Mouse (Mus musculus) midbrain, embryonic 12.5 days (tissue): ENCODE measurements around the gene Pck1. TPM values are rescaled to one million over a fixed set of nuclear protein-coding genes. Genes with fewer than 3 reads are reported as not detected.
A peak's percentile ranks its signal among the peaks of the same experiment; 100 is the strongest.

Source experiments
- ATAC-seq: fragments of 200-750 bp; cut with Nextera tagmentation; 2 replicates; pipeline ENCODE4 v1.8.0; 2017; ENCODE audit warnings: low read depth, moderate TSS enrichment, moderate library complexity; ENCODE audit not compliant: low FRiP score
- H3K27ac ChIP-seq: fragments of 300-500 bp; sonication (generic); replicated peaks from 2 replicates; pipeline ENCODE4 v1.5.1; 2016; ENCODE audit warnings: mild to moderate bottlenecking
- H3K27me3 ChIP-seq: fragments of 300-500 bp; sonication (generic); 2 replicates; pipeline ENCODE4 v1.6.1; 2016; ENCODE audit warnings: mild to moderate bottlenecking
- H3K36me3 ChIP-seq: fragments of 300-500 bp; sonication (generic); 2 replicates; pipeline ENCODE4 v1.6.1; 2016
- H3K4me1 ChIP-seq: fragments of 300-500 bp; sonication (generic); 2 replicates; pipeline ENCODE4 v1.6.1; 2016
- H3K4me2 ChIP-seq: fragments of 300-500 bp; sonication (generic); replicated peaks from 2 replicates; pipeline ENCODE4 v1.6.1; 2016; ENCODE audit warnings: mild to moderate bottlenecking, moderate library complexity
- H3K4me3 ChIP-seq: fragments of 300-500 bp; sonication (generic); 2 replicates; pipeline ENCODE4 v1.5.1; 2016; ENCODE audit warnings: mild to moderate bottlenecking
- H3K9ac ChIP-seq: fragments of 300-500 bp; sonication (generic); replicated peaks from 2 replicates; pipeline ENCODE4 v1.6.1; 2016; ENCODE audit warnings: mild to moderate bottlenecking, moderate library complexity
- H3K9me3 ChIP-seq: fragments of 300-500 bp; sonication (generic); 2 replicates; pipeline ENCODE4 v1.6.1; 2016; ENCODE audit warnings: mild to moderate bottlenecking
- WGBS: fragments of 180-500 bp; shearing (Covaris S2); methylation state at CpG from one replicate; pipeline ENCODE4 v1.1.7; 2016; 5-methylcytosine and 5-hydroxymethylcytosine counted together
- polyA plus RNA-seq: library from polyadenylated mRNA; unstranded; fragments of >200 nt; fragmentation: Nextera tagmentation; extraction: Ambion mirVana; gene quantifications from 2 replicates; pipeline ENCODE4 v1.2.1, GENCODE M21; 2016

Pck1 gene
- polyA plus RNA-seq, 1 experiment from 2014 or later, result not detected

GRCm38 (mm10) chr2:173177951-173178350, 25.1 kb downstream of the Pck1 start:
- WGBS, result 84% methylated on average over 8 of the region's 8 CpGs
- Histone ChIP-seq H3K36me3 (no peaks in the 10 kb centered on the region), H3K9ac (no peak overlapping the region), H3K9me3 (peaks cover 6% of the 10 kb centered on the region; the same call in 1 of the 2 replicates), H3K27ac (no peak overlapping the region), H3K27me3 (peaks cover 8% of the 10 kb centered on the region; the same call in 1 of the 2 replicates), H3K4me2 (no peak overlapping the region), H3K4me3 (no peak overlapping the region), H3K4me1 (peaks cover 17% of the 10 kb centered on the region)
- ATAC-seq, result no peak

GRCm38 (mm10) chr2:173179046-173179445, 26.2 kb downstream of the Pck1 start:
- peaks cover 14% of the 10 kb centered on the region for H3K27me3 ChIP-seq
- no peak for ATAC-seq
- no peaks in the 10 kb centered on the region for H3K36me3 ChIP-seq
- WGBS, result 88% methylated on average over 7 of the region's 7 CpGs
- H3K9me3 ChIP-seq, result peaks cover 6% of the 10 kb centered on the region; the same call in 1 of the 2 replicates
- H3K27ac ChIP-seq, result no peak overlapping the region
- H3K4me3 ChIP-seq, result no peak overlapping the region
- no peak overlapping the region for H3K9ac ChIP-seq
- H3K4me2 ChIP-seq, result no peak overlapping the region
- H3K4me1 ChIP-seq, result peaks cover 9% of the 10 kb centered on the region

- H3K27ac ChIP-seq, result no peak overlapping the region
- no peak for ATAC-seq
- 79% methylated on average over 4 of the region's 4 CpGs for WGBS
- H3K9me3 ChIP-seq, result peaks cover 6% of the 10 kb centered on the region; the same call in 1 of the 2 replicates
- no peak overlapping the region for H3K4me2 ChIP-seq
- H3K4me1 ChIP-seq, result peaks cover 3% of the 10 kb centered on the region; the same call in 1 of the 2 replicates
- no peak overlapping the region for H3K9ac ChIP-seq
- H3K36me3 ChIP-seq, result no peaks in the 10 kb centered on the region
- peaks cover 20% of the 10 kb centered on the region for H3K27me3 ChIP-seq
- H3K4me3 ChIP-seq, result no peak overlapping the region
These were observed 27.2 kb downstream of the Pck1 start for GRCm38 (mm10) chr2:173180026-173180425.

GRCm38 (mm10) chr2:173180721-173181388, 28.0 kb downstream of the Pck1 start:
- no peak overlapping the region for H3K4me3 ChIP-seq
- no peaks in the 10 kb centered on the region for H3K36me3 ChIP-seq

GRCm38 (mm10) chr2:173181486-173181885, 28.6 kb downstream of the Pck1 start:
- H3K9ac ChIP-seq, result no peak overlapping the region
- H3K4me3 ChIP-seq, result no peak overlapping the region
- H3K9me3 ChIP-seq, result no peaks in the 10 kb centered on the region
- H3K27me3 ChIP-seq, result peaks cover 26% of the 10 kb centered on the region
- H3K36me3 ChIP-seq, result no peaks in the 10 kb centered on the region
- H3K4me2 ChIP-seq, result no peak overlapping the region
- WGBS, result 65% methylated on average over 4 of the region's 5 CpGs
- ATAC-seq, result no peak
- no peak overlapping the region for H3K27ac ChIP-seq
- peaks cover 3% of the 10 kb centered on the region; the same call in 1 of the 2 replicates for H3K4me1 ChIP-seq

More at GRCm38 (mm10) chr2:173180721-173181388, 28.0 kb downstream of the Pck1 start:
- Histone ChIP-seq H3K27ac (no peak overlapping the region), H3K9me3 (peaks cover 1% of the 10 kb centered on the region; the same call in 1 of the 2 replicates), H3K4me2 (no peak overlapping the region), H3K27me3 (peaks cover 24% of the 10 kb centered on the region), H3K9ac (no peak overlapping the region), H3K4me1 (peaks cover 3% of the 10 kb centered on the region; the same call in 1 of the 2 replicates)
- 84% methylated on average over 11 of the region's 11 CpGs for WGBS
- ATAC-seq, result no peak

- no peak overlapping the region for H3K27ac ChIP-seq
- WGBS, result 90% methylated on average over 7 of the region's 7 CpGs
These were observed 29.1 kb downstream of the Pck1 start for GRCm38 (mm10) chr2:173181901-173182300.

GRCm38 (mm10) chr2:173182796-173183195, 29.9 kb downstream of the Pck1 start:
- Histone ChIP-seq H3K27ac (no peak overlapping the region), H3K9ac (no peak overlapping the region), H3K27me3 (peaks cover 36% of the 10 kb centered on the region), H3K9me3 (no peaks in the 10 kb centered on the region), H3K36me3 (no peaks in the 10 kb centered on the region), H3K4me2 (no peak overlapping the region), H3K4me1 (peaks cover 3% of the 10 kb centered on the region; the same call in 1 of the 2 replicates), H3K4me3 (no peak overlapping the region)
- no peak for ATAC-seq
- 76% methylated on average over 7 of the region's 7 CpGs for WGBS

More at GRCm38 (mm10) chr2:173181901-173182300, 29.1 kb downstream of the Pck1 start:
- no peak overlapping the region for H3K4me2 ChIP-seq
- H3K9me3 ChIP-seq, result no peaks in the 10 kb centered on the region
- H3K27me3 ChIP-seq, result peaks cover 30% of the 10 kb centered on the region
- no peak overlapping the region for H3K9ac ChIP-seq
- ATAC-seq, result no peak
- no peak overlapping the region for H3K4me3 ChIP-seq
- H3K4me1 ChIP-seq, result peaks cover 3% of the 10 kb centered on the region; the same call in 1 of the 2 replicates
- no peaks in the 10 kb centered on the region for H3K36me3 ChIP-seq

GRCm38 (mm10) chr2:173183311-173183710, 30.5 kb downstream of the Pck1 start:
- H3K4me3 ChIP-seq, result no peak overlapping the region
- WGBS, result 89% methylated on average over 10 of the region's 10 CpGs

GRCm38 (mm10) chr2:173183836-173184460, 31.1 kb downstream of the Pck1 start:
- ATAC-seq, result peak; percentile 17; the same call in 1 of the 2 replicates
- H3K9ac ChIP-seq, result no peak overlapping the region
- no peaks in the 10 kb centered on the region for H3K36me3 ChIP-seq
- H3K4me1 ChIP-seq, result peaks cover 3% of the 10 kb centered on the region; the same call in 1 of the 2 replicates
- H3K27me3 ChIP-seq, result peaks cover 36% of the 10 kb centered on the region
- no peak overlapping the region for H3K27ac ChIP-seq
- H3K9me3 ChIP-seq, result no peaks in the 10 kb centered on the region
- whole genome bisulfite sequencing, result 10% methylated on average over 8 of the region's 8 CpGs
- H3K4me2 ChIP-seq, result no peak overlapping the region
- no peak overlapping the region for H3K4me3 ChIP-seq

More at GRCm38 (mm10) chr2:173183311-173183710, 30.5 kb downstream of the Pck1 start:
- peaks cover 36% of the 10 kb centered on the region for H3K27me3 ChIP-seq
- H3K9me3 ChIP-seq, result no peaks in the 10 kb centered on the region
- H3K36me3 ChIP-seq, result no peaks in the 10 kb centered on the region
- H3K4me2 ChIP-seq, result no peak overlapping the region
- no peak overlapping the region for H3K9ac ChIP-seq
- H3K4me1 ChIP-seq, result peaks cover 3% of the 10 kb centered on the region; the same call in 1 of the 2 replicates
- H3K27ac ChIP-seq, result no peak overlapping the region
- no peak for ATAC-seq

- WGBS, result 71% methylated on average over 11 of the region's 11 CpGs
- Histone ChIP-seq H3K4me1 (peaks cover 3% of the 10 kb centered on the region; the same call in 1 of the 2 replicates), H3K27ac (no peak overlapping the region), H3K27me3 (peaks cover 36% of the 10 kb centered on the region), H3K4me3 (no peak overlapping the region), H3K36me3 (no peaks in the 10 kb centered on the region), H3K9me3 (no peaks in the 10 kb centered on the region), H3K9ac (no peak overlapping the region), H3K4me2 (no peak overlapping the region)
- ATAC-seq, result no peak
These were observed 31.7 kb downstream of the Pck1 start for GRCm38 (mm10) chr2:173184475-173185080.

- H3K27me3 ChIP-seq, result peaks cover 36% of the 10 kb centered on the region
- H3K9ac ChIP-seq, result no peak overlapping the region
- 72% methylated on average over 6 of the region's 6 CpGs for WGBS
- H3K4me1 ChIP-seq, result peaks cover 3% of the 10 kb centered on the region; the same call in 1 of the 2 replicates
- no peak overlapping the region for H3K4me2 ChIP-seq
- ATAC-seq, result no peak
- H3K9me3 ChIP-seq, result no peaks in the 10 kb centered on the region
- no peak overlapping the region for H3K27ac ChIP-seq
- H3K36me3 ChIP-seq, result no peaks in the 10 kb centered on the region
- H3K4me3 ChIP-seq, result no peak overlapping the region
These were observed 32.4 kb downstream of the Pck1 start for GRCm38 (mm10) chr2:173185282-173185681.
